Mouse (Mus musculus): ENCODE data around the gene Arhgef19.

- no peak for TF ChIP-seq CTCF (IDR thresholded peaks at IDR 0.05; ENCODE audit: borderline replicate concordance, insufficient read depth, low read length)
- no peak for TF ChIP-seq POLR2A (IDR thresholded peaks at IDR 0.05; ENCODE audit: low read depth, low read length)
Measured at GRCm38 (mm10) chr4:141212892-141213291, 26.4 kb upstream of the Arhgef19 start.

All from embryonic fibroblast, embryonic 13.5 days (primary cell).